Mouse (Mus musculus) central nervous system, embryonic 18 days (tissue): ENCODE measurements around the gene Lmbrd1. TPM values are rescaled to one million over a fixed set of nuclear protein-coding genes. Genes with fewer than 3 reads are reported as not detected.

ENCODE experiments used
- polyA plus RNA-seq: library from polyadenylated mRNA; depleted of rRNA; stranded (reverse); fragments of >200 nt; gene quantifications from 2 replicates; pipeline ENCODE4 v1.2.3, GENCODE M21; 2012; rRNA removed

Lmbrd1 gene
- 45.7 and 51.3 TPM in 2 replicates for polyA plus RNA-seq

DNA sequence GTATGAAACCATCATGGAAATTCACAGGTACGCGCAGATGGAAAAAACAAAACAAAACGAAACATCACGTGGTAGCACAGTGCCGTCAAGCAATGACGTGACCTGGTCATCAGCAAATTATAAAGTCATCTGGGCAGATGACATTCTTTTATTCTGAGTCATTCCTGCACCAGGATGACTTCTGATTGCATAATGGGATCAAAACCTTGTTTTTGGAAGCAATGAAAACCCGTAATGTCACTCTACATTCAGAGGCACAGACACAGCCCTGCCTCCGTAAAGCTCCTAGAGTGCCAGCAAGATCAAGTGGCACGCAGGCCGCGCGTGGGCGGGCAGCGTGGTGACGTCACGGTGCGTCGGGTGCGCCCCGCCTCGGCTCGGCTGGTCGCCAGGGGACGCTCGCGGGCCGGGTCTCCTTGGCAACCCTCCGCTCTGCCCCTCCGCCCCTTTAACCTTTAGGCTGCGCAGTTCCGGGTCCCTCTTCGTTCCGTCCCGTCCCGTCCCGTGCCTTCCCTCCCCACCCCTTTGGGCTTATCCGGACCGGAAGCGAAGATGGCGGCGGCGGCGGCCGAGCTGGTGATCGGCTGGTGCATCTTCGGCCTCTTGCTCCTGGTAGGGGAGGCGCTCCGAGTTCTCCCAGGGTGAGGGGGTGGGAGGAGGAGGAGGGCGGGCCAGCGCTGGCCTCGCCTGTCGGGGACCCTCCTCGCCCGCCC, at the start of gene Lmbrd1:
Lmbrd1 (plus strand) TSS at position 426 of the 713 bp plus-strand sequence.

Other genes starting within 250 kb of the Lmbrd1 start
- 1.5 TPM in 2 replicates for gene Col19a1, start 91.2 kb upstream of the Lmbrd1 start, polyA plus RNA-seq